Mouse (Mus musculus): ENCODE data around the gene Plac9a.

Plac9a gene

DNA sequence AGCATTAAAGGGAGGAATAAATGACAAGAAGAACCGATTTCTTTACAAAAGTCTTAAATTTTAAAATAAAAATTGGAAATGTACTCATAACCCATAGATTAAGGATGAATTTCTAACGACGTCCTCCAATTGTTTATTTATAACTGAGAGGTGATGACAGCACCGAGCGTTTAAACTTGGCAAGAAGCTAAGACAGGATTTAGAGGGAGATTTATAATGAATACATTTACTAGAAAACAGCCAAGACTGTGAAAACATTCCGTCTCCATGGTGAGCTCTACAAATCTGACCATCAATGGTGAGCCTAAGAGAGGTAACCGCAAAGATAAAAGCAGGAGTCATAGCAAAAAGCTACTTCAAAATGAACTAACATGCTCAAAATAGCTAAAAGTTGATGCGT, 64.5 kb downstream of the Plac9a start:
- DNase-seq (ENCODE audit: low spot score): no peak
